Mouse (Mus musculus): ENCODE measurements at regions not wholly inside any gene's neighbourhood (a gene's known extent, or its start where the extent isn't known, plus 50 kb on each side); places are given as distances from the start of the nearest gene placed in this dataset.
"Not testable (repeated sequence)": the region's sequence is repeated elsewhere in the genome, so short reads cannot be mapped to it uniquely, and the experiment has no call there.

DNA sequence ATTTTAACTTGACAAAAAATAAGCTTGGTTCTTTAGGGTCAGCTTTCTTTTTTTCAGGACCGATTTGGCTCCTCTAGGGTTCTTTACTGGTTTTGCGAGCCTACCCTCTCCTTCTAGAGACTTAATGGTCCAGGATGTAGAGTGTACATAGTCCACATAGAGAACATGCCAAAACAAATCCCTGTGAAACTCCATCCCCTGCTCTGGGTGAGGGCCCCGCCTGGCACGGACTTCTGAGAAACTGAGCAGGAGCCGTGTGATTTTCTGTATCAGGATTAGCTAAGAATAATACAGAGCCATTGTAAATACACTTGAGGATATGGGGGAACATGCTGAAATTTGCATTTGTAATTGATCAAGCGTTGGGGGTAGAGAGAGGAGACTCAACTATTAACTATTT, 118.2 kb upstream of the Teddm2 start:
- no peak for DNase-seq

DNA sequence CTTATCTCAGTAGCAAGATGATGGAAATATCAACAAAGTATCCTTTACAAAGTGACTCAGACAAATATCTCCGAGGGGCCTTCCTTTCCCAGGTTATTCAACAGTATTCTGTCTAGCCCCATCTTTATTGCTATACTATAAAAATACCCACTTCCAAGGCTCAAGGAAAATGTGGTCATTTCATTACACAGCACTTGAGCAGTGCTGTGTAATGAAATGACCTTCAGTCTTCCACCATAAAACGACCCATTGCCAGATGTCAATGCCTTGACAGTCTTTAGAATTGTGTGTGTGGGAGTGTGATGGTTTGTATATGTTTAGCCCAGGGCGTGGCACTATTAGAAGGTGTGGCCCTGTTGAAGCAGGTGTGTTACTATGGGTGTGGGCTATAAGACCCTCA, 124.3 kb upstream of the Teddm2 start:
- no peak for DNase-seq

DNA sequence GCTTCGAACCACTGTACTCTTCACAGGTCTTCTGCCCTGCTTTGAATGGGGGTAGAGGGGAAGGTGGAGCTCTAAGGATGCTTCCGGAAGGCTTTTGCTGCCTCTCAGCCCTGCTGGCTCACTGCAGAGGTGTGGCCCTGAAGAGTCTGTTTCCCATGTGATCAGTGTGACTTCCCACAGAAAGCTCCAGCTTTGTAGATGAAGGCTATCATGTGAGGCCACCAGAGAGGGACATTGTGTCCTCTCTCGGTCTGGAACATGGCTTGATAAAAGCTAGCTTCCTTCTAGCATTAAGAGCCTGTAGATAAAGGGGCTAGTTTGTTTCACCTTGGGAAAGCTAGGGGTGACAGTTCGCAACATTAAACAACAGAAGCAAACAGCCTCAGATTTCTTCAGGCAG, 127.3 kb upstream of the Teddm2 start:
- DNase-seq: no peak

DNA sequence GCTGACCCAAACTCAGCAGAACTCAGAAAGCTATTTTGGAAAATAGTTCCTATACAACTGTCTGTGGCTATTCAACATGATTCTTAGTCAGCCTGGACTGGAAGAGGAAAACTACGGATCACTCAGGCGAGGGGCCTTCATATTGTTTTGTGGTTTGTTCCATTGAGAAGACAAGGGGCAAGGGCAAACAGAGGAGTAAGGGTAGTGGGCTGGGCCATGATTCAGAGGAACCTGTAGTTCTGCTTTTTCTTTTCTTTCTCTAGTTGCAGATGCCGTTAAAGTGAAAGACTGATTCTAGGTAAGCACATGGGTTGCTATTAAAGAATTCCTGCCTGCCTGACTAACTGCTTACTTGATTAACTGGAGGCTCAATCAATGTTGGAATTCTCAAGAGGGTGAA, 129.8 kb upstream of the Teddm2 start:
- DNase-seq: no peak

DNA sequence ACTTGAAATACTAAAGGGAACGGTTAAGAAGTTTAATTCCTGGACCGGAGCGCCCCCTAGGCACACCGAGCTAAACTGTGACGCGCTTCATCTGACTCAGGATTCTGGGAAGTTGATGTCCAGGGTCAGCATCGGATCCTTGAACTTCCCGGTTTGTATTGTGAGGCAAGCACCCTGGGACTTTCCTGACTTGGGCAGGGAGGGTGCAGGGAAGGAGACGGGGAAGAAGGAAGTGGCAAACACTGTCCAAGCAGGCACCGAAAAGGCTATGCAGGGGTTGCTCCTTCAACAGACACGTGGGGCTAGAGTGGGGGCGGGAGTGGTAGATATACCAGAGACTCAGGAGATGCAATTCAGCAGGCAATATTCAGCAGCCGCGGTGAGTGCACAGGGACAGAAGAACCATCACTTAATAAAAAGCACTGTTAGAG, 132.7 kb upstream of the Teddm2 start:
- DNase-seq: peak; percentile 11 to 30

DNA sequence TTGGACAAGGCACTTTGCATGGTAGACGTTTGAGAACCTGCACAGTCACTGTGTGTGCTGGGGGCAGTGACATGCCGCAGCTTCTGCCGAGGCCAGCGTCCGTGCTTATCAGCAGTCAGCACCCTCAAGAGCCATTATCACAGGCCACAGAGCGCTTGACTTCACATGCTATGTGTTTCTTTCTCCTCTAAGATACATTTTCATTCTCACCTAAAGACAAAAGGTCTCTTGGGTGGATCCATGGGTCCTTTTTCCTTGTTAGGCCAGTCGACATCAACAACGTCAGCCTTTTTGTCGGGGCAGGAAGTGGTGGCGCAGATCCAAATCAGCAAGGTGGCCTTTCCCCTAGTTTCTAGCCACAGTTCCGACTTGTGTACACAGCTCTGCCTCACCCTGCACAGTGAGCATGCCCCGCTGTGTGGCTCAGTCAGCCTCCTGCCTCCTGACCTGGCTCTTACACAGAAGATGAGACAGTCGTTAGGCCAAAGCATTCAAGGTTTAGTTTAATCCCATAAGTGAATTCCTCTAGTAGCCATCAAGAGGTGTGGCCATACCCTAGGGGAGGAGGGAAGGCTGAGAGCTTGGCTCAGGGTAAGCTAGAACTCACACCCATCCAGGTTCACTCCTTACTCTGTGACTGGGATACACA, 134.1 kb upstream of the Teddm2 start:
- no peak for DNase-seq

DNA sequence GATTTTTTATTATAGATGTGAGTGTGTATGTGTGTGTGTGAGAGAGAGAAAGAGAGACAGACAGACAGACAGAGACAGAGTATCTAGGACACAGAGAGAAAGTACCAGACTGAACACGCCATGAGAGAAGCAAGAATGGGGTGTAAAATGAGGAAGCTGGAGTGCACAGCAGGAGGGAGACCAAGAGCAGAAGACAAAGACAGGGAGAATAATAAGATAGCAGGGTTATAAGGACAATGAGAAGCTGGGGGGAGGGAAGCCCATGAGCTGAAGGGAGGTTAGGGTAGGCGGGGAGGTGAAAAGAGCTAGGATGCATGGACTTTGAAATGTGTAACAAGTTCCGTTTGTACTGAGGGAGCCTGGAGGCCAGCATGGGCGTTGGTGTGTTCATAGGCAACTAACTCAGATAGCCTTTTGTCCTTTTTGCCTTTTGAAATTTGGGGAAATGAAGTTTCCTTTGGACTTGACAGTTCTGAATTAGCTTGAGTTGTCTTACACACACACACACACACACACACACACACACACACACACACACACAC, 136.8 kb upstream of the Teddm2 start:
- no peak for DNase-seq

DNA sequence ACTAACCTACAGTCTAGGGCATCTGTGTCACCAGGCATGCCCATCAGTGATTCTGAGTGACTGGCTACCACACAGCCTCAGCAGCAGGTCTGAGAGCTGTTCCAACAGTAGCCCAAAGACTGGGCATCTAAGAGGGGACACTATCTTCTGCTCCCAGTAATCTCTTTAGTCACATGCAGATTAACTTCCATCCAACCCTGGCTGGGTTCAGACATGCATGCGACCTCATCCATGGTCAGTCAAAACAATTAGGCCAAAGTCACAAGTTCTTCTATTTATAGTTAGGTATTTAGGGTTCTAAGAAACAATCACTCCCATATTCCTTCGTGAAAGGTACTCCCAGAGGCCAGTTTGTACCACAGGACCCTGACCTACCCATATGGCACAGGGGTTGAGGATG, 138.2 kb upstream of the Teddm2 start:
- no peak for DNase-seq

DNA sequence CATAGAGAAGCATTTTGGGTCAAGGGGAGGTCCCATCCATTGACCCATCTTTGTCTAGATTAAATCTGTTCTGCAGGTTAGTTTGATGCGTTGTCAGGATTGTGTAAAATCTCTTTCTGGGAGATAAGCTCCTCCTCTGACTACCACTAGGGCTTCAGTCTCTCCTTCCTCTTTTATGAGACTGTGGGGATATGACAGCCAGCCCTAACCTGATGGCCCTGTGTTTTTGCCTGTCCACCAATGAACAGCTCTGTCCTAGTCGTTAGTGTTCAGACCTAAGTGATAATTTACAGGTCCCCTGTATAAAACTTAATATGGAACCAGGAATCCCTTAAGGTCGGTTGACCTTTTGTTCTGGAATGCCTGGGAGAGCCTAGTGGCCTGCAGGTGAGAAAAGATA, 140.9 kb upstream of the Teddm2 start:
- no peak for DNase-seq

DNA sequence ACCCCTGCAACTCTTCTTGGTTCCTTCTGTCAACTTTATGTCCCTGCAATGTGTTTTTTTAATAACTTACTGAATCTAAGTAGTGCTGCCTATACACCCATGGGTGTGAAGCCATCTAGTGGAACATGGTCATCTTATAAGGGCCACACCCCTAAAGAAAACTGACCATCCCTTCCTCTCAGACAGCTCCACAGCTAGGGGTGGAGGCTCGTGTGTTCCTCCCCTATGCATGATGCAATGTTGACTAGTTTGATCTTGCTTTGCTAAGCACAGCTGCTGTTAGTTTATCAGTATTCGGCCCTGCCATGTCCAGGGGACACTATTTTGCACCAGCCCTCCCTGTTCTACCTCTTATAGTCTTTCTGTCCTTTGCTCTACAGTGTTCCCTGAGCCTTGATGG, 142.9 kb upstream of the Teddm2 start:
- DNase-seq: no peak

DNA sequence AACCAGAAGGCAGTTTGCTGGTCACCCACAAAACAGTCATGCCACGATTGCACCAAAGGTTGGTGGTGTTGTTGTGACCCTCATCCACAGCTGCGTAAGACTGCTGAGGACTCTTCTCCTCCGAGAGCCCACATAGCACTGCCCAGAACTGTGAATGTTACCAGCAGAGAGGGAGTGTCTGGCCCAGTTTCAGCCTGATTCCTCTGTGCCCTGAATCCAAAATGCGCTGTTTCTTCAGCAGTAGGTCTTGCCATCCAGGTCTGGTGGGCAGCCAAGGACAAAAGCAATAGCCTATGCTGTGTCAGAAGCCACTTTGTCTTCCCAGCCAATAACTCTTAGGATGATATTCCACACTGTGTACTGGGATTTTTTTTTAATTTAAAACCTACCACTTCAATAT, 144.7 kb upstream of the Teddm2 start:
- no peak for DNase-seq

DNA sequence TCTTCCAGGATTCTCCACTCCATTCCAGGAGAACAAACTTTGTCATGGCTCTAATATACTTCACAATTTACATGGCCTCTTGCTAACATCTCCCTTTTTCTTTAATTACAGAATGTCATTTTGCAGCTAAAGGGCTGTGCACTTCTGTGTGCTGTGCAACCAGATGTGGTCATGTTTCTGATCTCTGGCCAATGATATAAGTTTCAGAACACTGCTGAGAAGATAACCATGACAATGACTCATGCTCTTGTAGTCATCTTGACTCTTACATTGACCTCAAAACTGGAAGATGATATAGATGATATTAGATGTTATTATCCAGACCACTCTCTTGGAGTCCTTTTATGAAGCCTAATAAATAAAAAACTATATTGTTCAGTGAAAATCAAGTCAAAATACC, 145.9 kb upstream of the Teddm2 start:
- no peak for DNase-seq

DNA sequence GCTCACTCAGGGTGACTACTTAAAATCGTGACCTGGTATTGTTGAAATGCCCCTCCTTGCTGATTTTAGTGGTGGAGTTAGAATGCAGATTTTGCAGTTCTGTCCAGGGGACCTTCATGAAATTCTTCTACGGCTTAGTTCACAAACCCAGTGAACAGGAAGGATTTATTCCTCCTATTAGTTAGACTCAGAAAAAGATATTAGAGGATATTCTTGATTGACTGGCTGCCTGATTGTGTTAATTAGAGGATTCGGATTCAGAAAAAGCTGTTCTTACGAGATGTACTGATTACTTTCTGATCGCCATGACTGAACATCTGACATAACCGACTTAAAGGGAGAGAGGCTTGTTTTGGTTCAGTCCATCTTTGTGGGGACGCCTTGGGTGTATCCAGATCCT, 147.3 kb upstream of the Zfp648 start:
- no peak for DNase-seq

DNA sequence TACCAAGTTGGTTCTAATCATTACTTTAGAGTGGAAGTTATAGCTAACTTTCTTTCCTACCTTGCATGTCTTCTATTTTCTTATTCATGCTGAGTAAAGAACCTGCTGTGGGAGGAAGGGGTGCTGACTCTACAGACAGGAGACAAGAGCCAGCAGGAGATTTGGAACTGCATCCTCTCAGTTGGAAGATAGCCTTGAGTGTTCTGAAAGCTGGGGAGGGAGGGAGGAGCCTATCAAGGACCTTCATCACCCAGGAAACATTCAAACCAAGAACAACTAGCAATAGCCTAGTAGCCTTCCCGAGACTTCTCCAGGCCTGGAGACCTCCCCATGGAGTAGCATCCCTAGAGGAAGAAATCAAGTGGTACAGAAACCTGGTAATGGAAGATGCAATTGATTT, 146.1 kb upstream of the Zfp648 start:
- no peak for DNase-seq

DNA sequence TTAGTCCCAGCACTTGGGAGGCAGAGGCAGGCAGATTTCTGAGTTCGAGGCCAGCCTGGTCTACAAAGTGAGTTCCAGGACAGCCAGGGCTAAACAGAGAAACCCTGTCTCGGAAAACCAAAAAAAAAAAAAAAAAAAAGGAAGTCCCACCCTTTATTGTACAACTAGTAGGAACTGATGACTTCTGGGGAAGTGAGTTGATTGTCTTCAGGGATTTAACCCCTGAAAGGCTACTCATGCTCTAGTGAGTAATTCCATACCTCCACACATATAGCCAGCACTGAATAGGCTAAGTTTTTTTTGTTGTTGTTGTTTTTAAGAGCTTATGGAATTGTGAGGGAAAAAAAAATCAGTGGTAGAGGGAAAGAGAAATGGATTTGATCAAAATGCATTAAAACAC, 139.6 kb upstream of the Zfp648 start:
- DNase-seq: not testable (repeated sequence)

DNA sequence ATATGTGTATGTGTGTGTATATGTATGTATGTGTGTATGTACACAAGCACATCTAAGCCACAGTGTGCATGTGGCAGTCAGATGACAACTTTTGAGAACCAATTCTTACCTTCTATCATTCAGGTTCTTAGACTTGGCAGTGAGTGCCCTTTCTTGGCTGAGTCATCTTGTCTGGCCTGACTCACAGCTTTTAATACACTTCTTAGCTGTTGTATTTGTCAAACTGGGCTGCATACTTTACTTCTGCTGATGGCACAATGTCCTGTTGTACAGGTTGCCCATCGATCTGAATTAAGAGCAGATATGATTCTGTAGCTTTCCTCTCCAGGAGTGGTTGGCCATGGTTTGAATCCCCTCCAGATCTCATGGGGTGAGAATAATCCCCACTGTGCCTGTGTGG, 139.1 kb upstream of the Zfp648 start:
- DNase-seq: no peak

DNA sequence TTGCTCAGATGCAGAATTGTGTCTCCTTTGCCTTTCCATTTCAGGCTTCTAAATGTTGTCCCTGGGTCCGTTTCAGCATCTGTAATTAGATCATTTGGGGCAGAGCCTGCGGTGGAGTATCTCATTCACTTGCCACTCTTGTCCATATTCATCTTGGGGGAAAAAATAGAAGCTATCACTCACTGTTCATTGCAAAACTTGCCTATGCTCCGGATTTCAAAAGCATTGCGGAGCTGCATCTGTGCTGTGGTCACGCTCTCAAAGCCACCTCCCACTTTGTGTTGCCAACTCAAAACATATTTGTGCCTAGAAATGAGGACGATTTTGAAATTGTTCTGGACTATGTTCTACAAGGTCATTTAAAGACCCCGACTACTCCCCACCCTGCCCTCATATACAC, 138.3 kb upstream of the Zfp648 start:
- DNase-seq: no peak

DNA sequence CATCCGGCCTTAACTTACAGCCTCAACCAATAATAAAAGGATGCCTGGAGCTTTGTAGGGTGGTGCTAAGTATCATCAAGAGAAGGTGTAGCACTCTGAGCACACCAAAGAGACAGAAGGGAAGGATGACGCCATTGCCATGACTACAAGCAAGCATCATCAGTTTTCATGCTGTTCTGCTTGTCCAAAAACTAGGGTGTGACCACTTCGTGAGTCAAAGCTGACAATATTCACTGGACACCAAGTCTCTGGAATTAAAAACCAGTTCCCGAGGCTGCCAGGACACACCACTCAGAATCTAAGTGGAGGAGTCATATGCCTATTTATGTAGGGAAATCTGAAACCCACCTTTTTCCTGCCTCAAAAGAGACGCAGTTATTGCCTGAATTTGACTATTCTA, 136.4 kb upstream of the Zfp648 start:
- DNase-seq: no peak

DNA sequence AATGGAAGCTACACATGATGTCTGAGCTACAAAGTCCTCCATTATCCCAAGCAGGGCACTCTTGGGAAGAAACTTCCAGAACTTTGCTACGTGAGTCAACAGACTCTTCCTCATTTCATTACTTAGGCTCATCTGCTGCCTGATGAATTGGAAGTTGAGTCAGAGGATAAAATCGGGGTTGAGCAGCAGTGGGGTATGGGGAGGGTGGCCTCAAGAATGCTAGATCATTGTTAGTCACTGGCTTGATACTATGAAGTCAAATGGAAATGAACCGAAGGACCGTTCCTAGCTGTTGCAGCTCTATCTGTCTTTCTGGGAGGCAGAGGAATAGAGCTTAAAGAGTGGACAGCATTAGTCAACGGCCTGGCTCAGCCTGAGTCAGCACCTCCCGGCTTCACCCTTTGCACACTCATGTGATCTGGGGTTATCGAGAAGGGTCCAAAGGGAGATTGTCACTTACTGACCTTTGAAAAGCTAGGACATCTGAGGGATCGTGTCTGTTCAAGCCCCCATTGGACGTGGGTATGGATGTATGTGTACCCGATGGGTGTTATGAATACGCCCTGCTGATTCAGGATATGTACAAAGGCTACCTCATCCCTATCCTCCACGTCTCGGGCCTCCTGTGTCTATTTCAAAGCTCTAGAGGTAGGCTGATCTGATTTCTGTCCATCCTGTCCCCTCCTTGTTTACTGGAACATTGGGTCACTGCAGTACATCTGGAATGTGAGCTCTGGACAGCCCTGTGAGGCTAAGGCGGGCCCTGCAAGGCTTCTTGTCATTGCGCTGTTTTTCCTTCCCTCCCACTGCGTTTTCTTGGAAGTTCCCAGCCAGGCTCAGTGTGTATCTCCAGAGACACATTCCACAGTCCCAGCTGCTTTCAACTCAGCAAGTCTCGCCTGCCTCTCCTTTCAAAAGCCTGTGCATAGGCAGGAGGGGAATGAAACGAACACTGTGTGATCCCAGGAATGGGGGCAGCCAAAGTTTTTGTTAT, 135.4 kb upstream of the Zfp648 start:
- DNase-seq: no peak

DNA sequence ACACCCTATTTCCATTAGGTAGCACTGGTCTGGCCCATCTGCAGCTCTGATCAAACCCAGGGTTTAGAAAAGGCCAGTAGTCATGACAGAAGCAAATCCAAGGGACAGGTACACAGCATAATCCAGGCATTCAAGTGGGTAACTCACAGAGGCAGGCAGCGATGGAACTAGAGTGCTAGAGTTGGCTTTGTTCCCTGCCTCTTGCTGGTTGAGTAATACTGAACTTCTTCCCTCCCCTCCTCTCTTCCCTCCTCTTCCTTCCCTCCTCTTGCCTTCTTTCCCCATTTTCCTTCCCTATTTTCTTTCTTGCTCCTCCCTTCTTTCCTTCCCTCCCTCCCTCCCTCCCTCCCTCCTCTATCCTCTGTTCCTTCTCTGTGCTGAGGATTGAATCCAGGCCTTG, 133.1 kb upstream of the Zfp648 start:
- DNase-seq: no peak

DNA sequence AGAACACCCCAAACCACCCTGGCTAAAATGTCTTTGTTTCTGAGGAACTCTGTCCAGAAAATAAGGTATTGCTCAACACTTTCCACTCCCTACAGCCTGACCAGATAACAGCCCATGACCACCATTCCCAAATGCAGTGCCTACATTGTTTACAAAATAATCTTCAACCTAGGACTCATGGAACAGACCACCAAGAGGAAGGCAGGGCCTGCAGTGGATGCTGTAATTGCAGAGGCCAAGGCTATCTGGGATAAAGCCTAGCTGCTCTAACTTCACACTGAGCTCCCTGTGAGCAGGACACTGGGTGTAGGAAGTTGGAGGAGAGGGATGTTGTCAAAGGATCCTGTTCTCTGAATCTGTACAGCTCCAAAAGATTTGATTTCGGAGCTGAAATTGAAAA, 126.7 kb upstream of the Zfp648 start:
- DNase-seq: no peak

DNA sequence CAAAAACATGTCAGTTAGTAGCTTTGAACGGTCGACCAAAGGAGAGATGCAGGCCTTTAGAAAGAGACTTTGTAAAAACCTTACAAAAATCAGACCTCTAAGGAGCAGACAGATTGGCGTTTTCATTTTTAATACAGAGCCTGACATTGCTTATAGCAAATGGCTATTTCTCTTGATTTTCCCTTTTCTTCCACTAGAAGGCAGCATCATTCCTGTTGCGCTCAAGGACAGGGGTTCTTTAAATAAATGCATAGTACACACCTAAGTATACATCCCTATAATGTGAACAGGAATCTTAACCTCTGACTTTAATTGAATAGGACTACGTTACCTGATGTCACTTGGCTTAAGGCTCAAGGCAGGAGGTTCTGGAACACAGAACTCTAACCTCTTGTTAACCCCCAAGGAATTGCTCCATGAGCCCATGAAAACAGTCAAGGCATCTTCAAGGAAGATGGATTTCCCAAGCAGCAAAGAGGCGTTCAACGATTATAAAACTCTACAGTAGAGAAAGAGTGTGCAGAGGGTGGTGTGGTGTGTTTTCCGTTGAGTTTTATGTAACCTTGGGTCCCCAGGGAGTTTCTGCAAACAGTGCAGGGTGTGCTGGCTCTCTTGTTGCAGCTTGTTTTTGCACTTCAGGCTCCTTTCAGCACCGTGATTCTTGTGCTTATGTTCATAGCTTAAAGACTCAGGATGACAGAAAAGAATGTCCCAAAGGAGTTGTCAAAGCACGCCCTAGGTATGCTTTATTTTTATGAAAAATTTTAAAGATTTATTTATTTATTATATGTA, 124.1 kb upstream of the Zfp648 start:
- DNase-seq: peak; percentile 20 to 28

Measured in B cell, adult 2 months (primary cell).